8 mouse cellular contexts compared by ENCODE assay signal in the genomic region with DNA sequence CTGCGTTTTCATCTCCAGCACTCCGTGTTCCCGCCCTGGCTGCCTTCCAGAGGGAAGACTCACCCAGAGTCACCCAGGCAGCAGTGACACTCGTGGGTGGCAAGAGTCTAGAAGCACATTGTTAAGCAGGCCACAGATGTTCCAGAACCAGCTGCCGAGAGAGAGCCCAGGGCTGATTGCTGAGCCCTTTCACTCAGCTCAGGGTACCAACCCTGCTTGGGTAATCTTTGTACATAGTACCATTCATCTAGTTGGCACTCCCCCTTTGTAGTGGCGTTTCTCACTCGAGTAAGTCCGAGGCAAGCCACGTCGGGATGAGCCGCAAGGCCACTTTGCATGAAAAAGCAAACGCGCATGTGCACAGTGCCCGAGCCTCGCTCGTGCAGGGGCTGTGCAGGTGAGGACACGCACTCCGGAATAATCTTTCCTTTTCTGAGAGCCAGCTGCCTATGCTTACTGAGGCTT.
DNase-seq lines count a peak whose midpoint lies in the region; ATAC-seq and TF ChIP-seq lines count a peak whose summit lies in the region.

No protein-coding gene starts in this region.

- H3K9me3 ChIP-seq in hindbrain, postnatal 0 days (ENCODE audit: low read length): no peaks in the 10 kb centered on the region
- H3K9me3 ChIP-seq in limb, embryonic 15.5 days: no peaks in the 10 kb centered on the region
- no peaks in the 10 kb centered on the region for H3K9me3 ChIP-seq in neural tube, embryonic 12.5 days

- peak overlapping the region; percentile 25; the same call in 1 of the 2 replicates for H3K9ac ChIP-seq in hindbrain, postnatal 0 days (replicated peaks; ENCODE audit: low read length)
- no peak overlapping the region for H3K9ac ChIP-seq in limb, embryonic 15.5 days
- 0 out of 2 replicates have a peak overlapping the region, but pooled peaks have one; percentile 21 for H3K9ac ChIP-seq in neural tube, embryonic 12.5 days

- H3K27ac ChIP-seq in kidney, adult 2 months (ENCODE audit: insufficient read depth, low read depth, low read length): no peak overlapping the region
- H3K27ac ChIP-seq in hindbrain, postnatal 0 days: no peak overlapping the region
- H3K27ac ChIP-seq in limb, embryonic 15.5 days: no peak overlapping the region
- no peak overlapping the region for H3K27ac ChIP-seq in neural tube, embryonic 12.5 days

- peak; percentile 18 for DNase-seq in kidney, adult 2 months
- DNase-seq in kidney, adult 11 months: no peak
- DNase-seq in embryo, embryonic 11 days: peak; percentile 63
- DNase-seq in hindbrain, postnatal 0 days (ENCODE audit: low spot score): peak; percentile 67
- DNase-seq in natural killer cell, adult 2 months (ENCODE audit: low spot score in 2 of 2): no peak

- ATAC-seq in hindbrain, postnatal 0 days: peak; percentile 70
- ATAC-seq in limb, embryonic 15.5 days (ENCODE audit: insufficient number of reproducible peaks, low FRiP score, low TSS enrichment, low read depth): no peak
- peak; percentile 82 for ATAC-seq in neural tube, embryonic 12.5 days (ENCODE audit: low FRiP score, low read depth)
- no peak for ATAC-seq in CD4-positive, CD25-positive, alpha-beta regulatory T cell, adult 4 months

- H3K36me3 ChIP-seq in kidney, adult 2 months (ENCODE audit: control insufficient read depth, insufficient read depth, low read length): no peaks in the 10 kb centered on the region
- H3K36me3 ChIP-seq in hindbrain, postnatal 0 days (ENCODE audit: insufficient read depth, low read length): no peaks in the 10 kb centered on the region
- no peaks in the 10 kb centered on the region for H3K36me3 ChIP-seq in limb, embryonic 15.5 days
- no peaks in the 10 kb centered on the region for H3K36me3 ChIP-seq in neural tube, embryonic 12.5 days

- no peak for TF ChIP-seq CTCF in kidney, adult 2 months (conservative IDR thresholded peaks at IDR 0.05; ENCODE audit: insufficient read depth, insufficient read length, low read depth, low read length)
- TF ChIP-seq CTCF in hindbrain, postnatal 0 days (IDR thresholded peaks at IDR 0.05; ENCODE audit: low read depth): no peak

- TF ChIP-seq POLR2A in kidney, adult 2 months (IDR thresholded peaks at IDR 0.05; ENCODE audit: low read depth, low read length): no peak

- WGBS in kidney, adult 2 months: 14% methylated on average over 18 of the region's 18 CpGs
- 7% methylated on average over 18 of the region's 18 CpGs for WGBS in hindbrain, postnatal 0 days
- WGBS in limb, embryonic 15.5 days: 39% methylated on average over 18 of the region's 18 CpGs
- 13% methylated on average over 18 of the region's 18 CpGs for WGBS in neural tube, embryonic 12.5 days

- no peaks in the 10 kb centered on the region for H3K4me1 ChIP-seq in kidney, adult 2 months (ENCODE audit: control insufficient read depth, insufficient read depth, low read length)
- peaks cover 7% of the 10 kb centered on the region; the same call in 1 of the 2 replicates for H3K4me1 ChIP-seq in hindbrain, postnatal 0 days (ENCODE audit: insufficient read depth, low read length)
- H3K4me1 ChIP-seq in limb, embryonic 15.5 days: peaks cover 13% of the 10 kb centered on the region; the same call in 1 of the 2 replicates
- H3K4me1 ChIP-seq in neural tube, embryonic 12.5 days: peaks cover 28% of the 10 kb centered on the region

- H3K4me3 ChIP-seq in kidney, adult 2 months (ENCODE audit: insufficient read depth, low read depth, low read length): peak overlapping the region; percentile 28
- peak overlapping the region; percentile 31 for H3K4me3 ChIP-seq in hindbrain, postnatal 0 days (ENCODE audit: low read length)
- 0 out of 2 replicates have a peak overlapping the region, but pooled peaks have one; percentile 3 for H3K4me3 ChIP-seq in limb, embryonic 15.5 days
- peak overlapping the region; percentile 29 for H3K4me3 ChIP-seq in neural tube, embryonic 12.5 days

- H3K27me3 ChIP-seq in kidney, adult 2 months (replicated peaks; ENCODE audit: control insufficient read depth, insufficient read depth, low read length): no peaks in the 10 kb centered on the region
- peaks cover 6% of the 10 kb centered on the region; the same call in 1 of the 2 replicates for H3K27me3 ChIP-seq in hindbrain, postnatal 0 days (ENCODE audit: insufficient read depth, low read length)
- no peaks in the 10 kb centered on the region for H3K27me3 ChIP-seq in limb, embryonic 15.5 days
- H3K27me3 ChIP-seq in neural tube, embryonic 12.5 days (replicated peaks): 0 out of 2 replicates have a peak, but pooled peaks cover 4% of the 10 kb centered on the region

- H3K4me2 ChIP-seq in hindbrain, postnatal 0 days (ENCODE audit: low read depth, low read length): peak overlapping the region; percentile 68
- H3K4me2 ChIP-seq in limb, embryonic 15.5 days: peak overlapping the region; percentile 30
- peak overlapping the region; percentile 61 for H3K4me2 ChIP-seq in neural tube, embryonic 12.5 days (replicated peaks)

Comparison
In these comparisons a context has a peak if more than half of its experiments do, and no peak if none do; other contexts are left out.
1. DNase-seq: peak in kidney, adult 2 months (single experiment), embryo, embryonic 11 days (single experiment) and hindbrain, postnatal 0 days (single experiment); none in kidney, adult 11 months (single experiment) and natural killer cell, adult 2 months (0 of 2).
2. ATAC-seq: peak in hindbrain, postnatal 0 days (single experiment) and neural tube, embryonic 12.5 days (single experiment); none in limb, embryonic 15.5 days (single experiment) and CD4-positive, CD25-positive, alpha-beta regulatory T cell, adult 4 months (single experiment).
3. Peak in every context shown above with its lines, with median percentiles within 50 percentile points of each other: H3K4me3 ChIP-seq and H3K4me2 ChIP-seq.